Mouse (Mus musculus) kidney, adult 2 months (tissue): ENCODE results near the gene Cdc42ep2. TPM values are rescaled to one million over a fixed set of nuclear protein-coding genes. Genes with fewer than 3 reads are reported as not detected.

Source experiments
- DNase-seq: peaks from one replicate; pipeline ENCODE4 v3.0.0; 2021
- H3K27ac ChIP-seq: fragments of 200-500 bp; 2 replicates; pipeline ENCODE4 v1.5.1; 2012; ENCODE audit warnings: low read depth, low read length, control low read depth, inconsistent platforms; ENCODE audit not compliant: insufficient read depth
- H3K27me3 ChIP-seq: fragments of 200-500 bp; replicated peaks from 2 replicates; pipeline ENCODE4 v1.6.1; 2012; ENCODE audit warnings: mild to moderate bottlenecking, moderate library complexity, low read length, inconsistent platforms; ENCODE audit not compliant: control insufficient read depth, insufficient read depth
- H3K36me3 ChIP-seq: fragments of 200-500 bp; 2 replicates; pipeline ENCODE4 v1.6.1; 2012; ENCODE audit warnings: mild to moderate bottlenecking, moderate library complexity, low read length, inconsistent platforms; ENCODE audit not compliant: control insufficient read depth, insufficient read depth
- H3K4me1 ChIP-seq: fragments of 200-500 bp; 2 replicates; pipeline ENCODE4 v1.6.1; 2011; ENCODE audit warnings: low read length; ENCODE audit not compliant: control insufficient read depth, insufficient read depth
- H3K4me3 ChIP-seq: fragments of 200-500 bp; 2 replicates; pipeline ENCODE4 v1.5.1; 2011; ENCODE audit warnings: mild to moderate bottlenecking, low read depth, low read length, control low read depth; ENCODE audit not compliant: insufficient read depth
- CTCF ChIP-seq: fragments of 200-500 bp; conservative IDR thresholded peaks from 2 replicates; pipeline ENCODE4 v1.5.1; 2011; ENCODE audit warnings: low read depth, mild to moderate bottlenecking, control low read depth, low read length, moderate library complexity, mixed read lengths; ENCODE audit not compliant: insufficient read depth, insufficient read length
- POLR2A ChIP-seq: fragments of 200-500 bp; IDR thresholded peaks from one replicate; pipeline ENCODE4 v1.6.1; 2011; ENCODE audit warnings: low read depth, low read length, control low read depth
- WGBS: fragments of 180-500 bp; shearing (Covaris S2); methylation state at CpG from one replicate; pipeline ENCODE4 v1.1.7; 2018; 5-methylcytosine and 5-hydroxymethylcytosine counted together
- polyA plus RNA-seq: library from polyadenylated mRNA; depleted of rRNA; stranded (reverse); fragments of >200 nt; gene quantifications from 2 replicates; pipeline ENCODE4 v1.2.3, GENCODE M21; 2012

The Cdc42ep2 gene
- polyA plus RNA-seq, 1 experiment: 12.0 TPM

GRCm38 (mm10) chr19:5911430-5912102 lies 13.1 kb downstream of the Cdc42ep2 start:
- no peak for TF ChIP-seq CTCF
- TF ChIP-seq POLR2A: no peak
- no peaks in the 10 kb centered on the region for H3K27me3 ChIP-seq
- H3K4me3 ChIP-seq: peak overlapping the region; percentile 82
- 0 out of 2 replicates have a peak, but pooled peaks cover under 1% of the 10 kb centered on the region for H3K36me3 ChIP-seq
- WGBS: 3% methylated on average over 14 of the region's 14 CpGs
- peaks cover 22% of the 10 kb centered on the region for H3K4me1 ChIP-seq
- DNase-seq: no peak
- H3K27ac ChIP-seq: peak overlapping the region; percentile 74

GRCm38 (mm10) chr19:5910221-5910620 lies 14.4 kb downstream of the Cdc42ep2 start:
- H3K4me3 ChIP-seq: no peak overlapping the region; the same call in 1 of the 2 replicates
- H3K27ac ChIP-seq: peak overlapping the region; percentile 24
- WGBS: 23% methylated on average over 6 of the region's 6 CpGs
- no peak for DNase-seq
- no peaks in the 10 kb centered on the region for H3K27me3 ChIP-seq
- peaks cover 22% of the 10 kb centered on the region for H3K4me1 ChIP-seq
- TF ChIP-seq CTCF: peak; percentile 28; the same call in 1 of the 2 replicates
- TF ChIP-seq POLR2A: no peak
- 0 out of 2 replicates have a peak, but pooled peaks cover 3% of the 10 kb centered on the region for H3K36me3 ChIP-seq

GRCm38 (mm10) chr19:5907275-5907674 lies 17.3 kb downstream of the Cdc42ep2 start:
- Histone ChIP-seq H3K4me1 (peaks cover 13% of the 10 kb centered on the region), H3K36me3 (peaks cover 13% of the 10 kb centered on the region), H3K27me3 (no peaks in the 10 kb centered on the region), H3K27ac (no peak overlapping the region), H3K4me3 (no peak overlapping the region)
- TF ChIP-seq POLR2A (no peak), CTCF (no peak)
- no peak for DNase-seq
- WGBS: 75% methylated on average over 3 of the region's 3 CpGs

- peaks cover 2% of the 10 kb centered on the region; the same call in 1 of the 2 replicates for H3K4me1 ChIP-seq
- DNase-seq: peak; percentile 97
- H3K36me3 ChIP-seq: no peaks in the 10 kb centered on the region; the same call in 1 of the 2 replicates
- no peak for TF ChIP-seq CTCF
- no peak for TF ChIP-seq POLR2A
- H3K4me3 ChIP-seq: peak within 1 kb of the TSS; percentile 57
- no peaks in the 10 kb centered on the region for H3K27me3 ChIP-seq
- WGBS: 2% methylated on average over 36 of the region's 36 CpGs
- no peak within 1 kb of the TSS for H3K27ac ChIP-seq
These were observed 30.5 kb downstream of the Cdc42ep2 start, which contains the start of gene Tigd3 for GRCm38 (mm10) chr19:5894002-5894678. TSS of gene Tigd3 (minus strand) at chr19:5894149.

GRCm38 (mm10) chr19:5893282-5894001 lies 31.2 kb downstream of the Cdc42ep2 start:
- no peak for DNase-seq
- Histone ChIP-seq H3K36me3 (no peaks in the 10 kb centered on the region; the same call in 1 of the 2 replicates), H3K4me3 (peak overlapping the region; percentile 57), H3K27me3 (no peaks in the 10 kb centered on the region), H3K4me1 (peaks cover 2% of the 10 kb centered on the region; the same call in 1 of the 2 replicates), H3K27ac (no peak overlapping the region)
- WGBS: 11% methylated on average over 31 of the region's 31 CpGs
- TF ChIP-seq POLR2A (no peak), CTCF (no peak)

GRCm38 (mm10) chr19:5892735-5893134 lies 31.9 kb downstream of the Cdc42ep2 start:
- no peak for DNase-seq
- no peak overlapping the region for H3K4me3 ChIP-seq
- TF ChIP-seq POLR2A (no peak), CTCF (no peak)
- no peak overlapping the region for H3K27ac ChIP-seq
- H3K27me3 ChIP-seq: no peaks in the 10 kb centered on the region
- H3K4me1 ChIP-seq: peaks cover 2% of the 10 kb centered on the region; the same call in 1 of the 2 replicates
- 88% methylated on average over 13 of the region's 13 CpGs for WGBS
- H3K36me3 ChIP-seq: no peaks in the 10 kb centered on the region

- Histone ChIP-seq H3K27ac (no peak overlapping the region), H3K27me3 (no peaks in the 10 kb centered on the region), H3K4me3 (no peak overlapping the region), H3K4me1 (peaks cover 2% of the 10 kb centered on the region; the same call in 1 of the 2 replicates), H3K36me3 (no peaks in the 10 kb centered on the region)
- 97% methylated on average over 7 of the region's 7 CpGs for WGBS
- no peak for DNase-seq
- TF ChIP-seq CTCF: no peak
- no peak for TF ChIP-seq POLR2A
These were observed 32.4 kb downstream of the Cdc42ep2 start for GRCm38 (mm10) chr19:5892262-5892661.
